Mouse (Mus musculus) olfactory bulb, adult 2 months (tissue): ENCODE data around the gene Daam1. TPM values are rescaled to one million over a fixed set of nuclear protein-coding genes. Genes with fewer than 3 reads are reported as not detected.

Experiments used
- H3K27ac ChIP-seq: fragments of 200-500 bp; 2 replicates; pipeline ENCODE4 v1.5.1; 2012; ENCODE audit warnings: low read depth, low read length; ENCODE audit not compliant: insufficient read depth
- H3K4me1 ChIP-seq: fragments of 200-500 bp; 2 replicates; pipeline ENCODE4 v1.6.1; 2012; ENCODE audit warnings: low read length; ENCODE audit not compliant: control insufficient read depth, insufficient read depth
- H3K4me3 ChIP-seq: fragments of 200-500 bp; 2 replicates; pipeline ENCODE4 v1.5.1; 2012; ENCODE audit warnings: mild to moderate bottlenecking, low read depth, low read length, moderate library complexity; ENCODE audit not compliant: insufficient read depth
- CTCF ChIP-seq: fragments of 200-500 bp; IDR thresholded peaks from 2 replicates; pipeline ENCODE4 v1.5.1; 2012; ENCODE audit warnings: low read depth, mild to moderate bottlenecking, low read length, moderate library complexity; ENCODE audit not compliant: insufficient read depth
- POLR2A ChIP-seq: fragments of 200-500 bp; IDR thresholded peaks from 2 replicates; pipeline ENCODE4 v1.6.1; 2012; ENCODE audit warnings: mild to moderate bottlenecking, low read depth, low read length, moderate library complexity; ENCODE audit not compliant: insufficient read depth
- WGBS: fragments of 180-500 bp; shearing (Covaris S2); methylation state at CpG from one replicate; pipeline ENCODE4 v1.1.7; 2018; 5-methylcytosine and 5-hydroxymethylcytosine counted together
- polyA plus RNA-seq: library from polyadenylated mRNA; stranded (reverse); fragments of >200 nt; gene quantifications from 2 replicates; pipeline ENCODE4 v1.2.4, GENCODE M21; 2012; ENCODE audit warnings: low replicate concordance; ENCODE audit not compliant: missing spikeins, insufficient read depth, insufficient read length

Gene Daam1
- polyA plus RNA-seq, 1 experiment = not detected

DNA sequence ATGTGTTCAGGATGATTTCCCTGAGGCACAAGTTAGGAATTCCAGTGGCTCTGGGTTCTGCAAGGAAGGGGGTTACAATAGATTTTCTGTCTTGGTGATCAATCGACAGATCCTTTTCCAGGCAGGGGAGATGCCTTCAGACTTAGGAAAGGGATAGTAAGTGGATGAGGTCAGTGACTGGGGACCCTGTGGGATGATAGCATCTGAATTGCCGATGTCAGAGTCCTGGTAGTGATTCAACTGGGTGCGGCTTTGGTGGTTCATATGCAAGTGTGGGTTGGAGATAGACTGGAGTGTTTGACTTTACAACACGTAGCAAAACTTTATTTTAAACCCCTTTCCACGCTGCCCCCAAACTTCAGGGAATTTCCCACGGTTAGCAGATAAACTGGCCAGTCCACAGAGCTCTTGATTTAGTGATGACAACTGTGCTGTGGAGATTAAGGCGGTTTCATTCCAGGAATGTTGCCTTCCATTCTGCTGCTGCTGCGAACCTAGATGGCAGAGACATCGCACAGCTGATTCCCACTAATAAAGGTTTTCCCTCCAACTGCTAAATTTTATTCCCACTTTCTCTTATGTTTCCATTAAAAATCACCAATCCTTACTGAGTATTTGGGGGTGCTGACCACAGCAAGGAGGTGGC is 52.3 kb downstream of the Daam1 start:
- H3K4me1 ChIP-seq = peaks cover 17% of the 10 kb centered on the region
- H3K27ac ChIP-seq = no peak overlapping the region
- TF ChIP-seq POLR2A (no peak), CTCF (no peak)
- H3K4me3 ChIP-seq = no peak overlapping the region
- 83% methylated on average over 9 of the region's 9 CpGs for WGBS

DNA sequence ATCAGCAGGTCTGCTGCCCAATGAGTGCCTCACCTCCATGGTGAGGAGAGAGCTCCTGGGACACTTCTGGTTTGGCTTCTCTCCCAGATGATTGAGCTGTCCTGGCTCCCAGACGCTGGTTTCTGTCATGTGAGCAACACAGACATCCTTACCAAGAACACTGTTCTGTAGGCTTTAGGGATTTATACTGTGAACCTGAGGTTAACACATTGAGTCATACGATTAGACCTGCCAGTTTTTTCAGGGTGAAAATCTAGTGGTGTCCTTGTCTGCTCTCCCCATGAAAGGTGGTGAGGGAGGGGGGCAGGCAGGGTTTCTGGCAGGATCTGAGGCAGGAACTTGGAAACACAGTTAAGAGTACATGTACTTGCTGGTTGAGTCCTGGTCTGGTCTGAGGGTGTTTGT is 54.3 kb downstream of the Daam1 start:
- no peak overlapping the region for H3K4me3 ChIP-seq
- WGBS = 52% methylated on average over 2 of the region's 2 CpGs
- TF ChIP-seq POLR2A (no peak), CTCF (no peak)
- no peak overlapping the region for H3K27ac ChIP-seq
- H3K4me1 ChIP-seq = peaks cover 15% of the 10 kb centered on the region

DNA sequence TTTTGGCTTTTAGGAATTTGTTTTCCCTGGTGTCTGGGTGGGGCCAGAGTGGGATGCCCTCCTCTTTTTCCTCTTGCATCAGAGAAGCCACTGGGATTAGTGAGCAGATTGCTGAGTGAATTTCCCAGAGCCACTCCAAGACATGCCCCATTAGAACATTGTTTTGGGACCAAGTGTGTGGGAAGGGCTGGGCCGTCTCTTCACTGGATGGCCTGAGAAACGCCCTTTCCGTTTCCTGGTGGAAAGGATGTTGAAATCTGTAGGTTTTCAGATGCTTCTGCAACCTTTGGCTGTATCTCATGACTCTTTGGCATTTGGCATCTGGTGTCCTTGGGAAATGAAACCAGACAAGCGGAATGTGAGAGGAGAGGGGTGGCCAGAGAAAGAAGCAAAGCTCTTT is 54.8 kb downstream of the Daam1 start:
- Histone ChIP-seq H3K4me3 (no peak overlapping the region), H3K4me1 (peaks cover 15% of the 10 kb centered on the region), H3K27ac (no peak overlapping the region)
- 79% methylated on average over 4 of the region's 4 CpGs for WGBS
- TF ChIP-seq POLR2A = no peak
- TF ChIP-seq CTCF = no peak

GRCm38 (mm10) chr12:71886406-71886805 is 55.5 kb downstream of the Daam1 start:
- TF ChIP-seq CTCF (no peak), POLR2A (no peak)
- H3K4me1 ChIP-seq = peaks cover 15% of the 10 kb centered on the region
- H3K27ac ChIP-seq = no peak overlapping the region
- no peak overlapping the region for H3K4me3 ChIP-seq
- WGBS = 63% methylated on average over 5 of the region's 5 CpGs

DNA sequence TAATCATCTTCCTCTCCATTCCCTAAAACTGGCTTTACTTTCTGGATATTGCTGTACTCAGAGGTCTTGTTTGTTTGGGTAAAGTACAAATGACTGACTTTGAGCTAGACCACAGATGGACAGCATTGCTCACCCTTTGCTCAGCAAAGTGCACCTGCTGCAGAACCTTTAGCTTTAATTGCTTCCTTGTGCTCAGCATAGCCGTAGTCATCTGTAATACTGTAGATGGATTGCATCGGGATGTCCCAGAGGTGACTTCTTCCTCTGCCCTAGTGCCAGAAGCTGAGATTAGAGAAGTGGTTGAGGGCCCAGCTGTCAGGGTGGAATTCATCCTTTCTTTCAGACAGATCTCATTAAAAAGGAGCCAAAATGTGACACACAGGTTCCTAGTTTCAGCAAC is 56.1 kb downstream of the Daam1 start:
- Histone ChIP-seq H3K27ac (no peak overlapping the region), H3K4me1 (peaks cover 17% of the 10 kb centered on the region), H3K4me3 (no peak overlapping the region)
- no peak for TF ChIP-seq POLR2A
- no peak for TF ChIP-seq CTCF
- 80% methylated on average over 2 of the region's 2 CpGs for WGBS

- Histone ChIP-seq H3K27ac (no peak overlapping the region), H3K4me1 (peaks cover 25% of the 10 kb centered on the region), H3K4me3 (no peak overlapping the region)
- TF ChIP-seq CTCF (no peak), POLR2A (no peak)
- 93% methylated on average over 6 of the region's 6 CpGs for WGBS
These were observed 57.5 kb downstream of the Daam1 start for GRCm38 (mm10) chr12:71888370-71888769.

GRCm38 (mm10) chr12:71889266-71889665 is 58.4 kb downstream of the Daam1 start:
- no peak overlapping the region for H3K4me3 ChIP-seq
- 90% methylated on average over 8 of the region's 8 CpGs for WGBS
- TF ChIP-seq POLR2A (no peak), CTCF (no peak)
- peaks cover 25% of the 10 kb centered on the region for H3K4me1 ChIP-seq
- no peak overlapping the region for H3K27ac ChIP-seq

DNA sequence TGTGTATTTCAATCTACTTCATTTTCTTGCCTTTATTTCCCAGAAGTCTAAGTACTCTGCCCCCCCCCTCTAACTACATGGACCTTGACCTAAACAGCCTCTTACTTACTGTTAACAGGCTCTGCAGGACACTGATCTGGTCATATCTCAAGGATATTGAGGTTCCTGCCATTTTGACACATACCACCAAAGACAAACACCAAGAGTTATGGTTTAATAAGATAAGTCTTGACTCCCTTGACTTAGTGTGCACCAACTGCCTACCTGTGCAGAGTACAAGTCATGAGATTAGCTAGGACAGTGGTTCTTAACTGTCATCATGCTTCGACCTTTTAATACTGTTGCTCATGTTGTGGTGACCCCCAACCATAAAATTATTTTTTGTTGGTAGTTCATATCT is 59.4 kb downstream of the Daam1 start:
- no peak overlapping the region for H3K4me3 ChIP-seq
- WGBS = 94% methylated on average over 1 of the region's 1 CpGs
- TF ChIP-seq CTCF = no peak
- TF ChIP-seq POLR2A = no peak

GRCm38 (mm10) chr12:71891729-71892355 is 61.0 kb downstream of the Daam1 start:
- 50% methylated on average over 7 of the region's 7 CpGs for WGBS
- peaks cover 10% of the 10 kb centered on the region for H3K4me1 ChIP-seq
- no peak overlapping the region for H3K4me3 ChIP-seq
- no peak overlapping the region for H3K27ac ChIP-seq
- TF ChIP-seq POLR2A (no peak), CTCF (no peak)

More for the DNA sequence above, 59.4 kb downstream of the Daam1 start:
- Histone ChIP-seq H3K4me1 (peaks cover 19% of the 10 kb centered on the region), H3K27ac (no peak overlapping the region)
